Mouse (Mus musculus): ENCODE data around the gene Cyp4a14.
"Not testable (repeated sequence)": the region's sequence is repeated elsewhere in the genome, so short reads cannot be mapped to it uniquely, and the experiment has no call there.

Gene Cyp4a14

GRCm38 (mm10) chr4:115496001-115496400, at the start of gene Cyp4a14:
Cyp4a14 (minus strand) TSS chr4:115496142.
- DNase-seq (ENCODE audit: low spot score in 2 of 2), result no peak

GRCm38 (mm10) chr4:115545101-115545500, 49.2 kb upstream of the Cyp4a14 start:
- DNase-seq (ENCODE audit: low spot score in 2 of 2), result no peak

- DNase-seq (ENCODE audit: low spot score in 2 of 2), result no peak
These were observed 25.8 kb upstream of the Cyp4a14 start for GRCm38 (mm10) chr4:115521766-115522165.

GRCm38 (mm10) chr4:115519444-115519843, 23.5 kb upstream of the Cyp4a14 start:
- no peak for DNase-seq (ENCODE audit: low spot score in 2 of 2)

- not testable (repeated sequence) for DNase-seq (ENCODE audit: low spot score in 2 of 2)
These were observed 22.1 kb upstream of the Cyp4a14 start, which contains the start of gene Cyp4a10 for GRCm38 (mm10) chr4:115518000-115518399. Cyp4a10 (plus strand) TSS chr4:115518264.

- not testable (repeated sequence) for DNase-seq (ENCODE audit: low spot score in 2 of 2)
These were observed 18.0 kb upstream of the Cyp4a14 start for GRCm38 (mm10) chr4:115513964-115514363.

GRCm38 (mm10) chr4:115497466-115497865, 1.5 kb upstream of the Cyp4a14 start:
- DNase-seq (ENCODE audit: low spot score in 2 of 2), result no peak

GRCm38 (mm10) chr4:115481006-115481652, 14.8 kb downstream of the Cyp4a14 start:
- no peak for DNase-seq (ENCODE audit: low spot score in 2 of 2)

GRCm38 (mm10) chr4:115476051-115476450, 19.9 kb downstream of the Cyp4a14 start:
- not testable (repeated sequence) for DNase-seq (ENCODE audit: low spot score in 2 of 2)

GRCm38 (mm10) chr4:115473585-115473984, 22.4 kb downstream of the Cyp4a14 start:
- not testable (repeated sequence) for DNase-seq (ENCODE audit: low spot score in 2 of 2)

- no peak for DNase-seq (ENCODE audit: low spot score in 2 of 2)
These were observed 43.6 kb downstream of the Cyp4a14 start, which contains the start of gene Cyp4a30b for GRCm38 (mm10) chr4:115452304-115452703. Cyp4a30b (plus strand) TSS chr4:115452604.

GRCm38 (mm10) chr4:115450577-115451137, 45.3 kb downstream of the Cyp4a14 start:
- no peak for DNase-seq (ENCODE audit: low spot score in 2 of 2)
